Mouse (Mus musculus) ZHBTc4 (cell line): ENCODE results near the gene Rsl1.
"Not testable (repeated sequence)": the region's sequence is repeated elsewhere in the genome, so short reads cannot be mapped to it uniquely, and the experiment has no call there.

Experiments used
- DNase-seq: peaks from one replicate; pipeline ENCODE4 v3.0.0-alpha.2; 2011; ENCODE audit warnings: low read depth, low spot score

The Rsl1 gene

GRCm38 (mm10) chr13:67172991-67173722 lies at the start of gene Rsl1:
TSS of gene Rsl1 (plus strand) at chr13:67173182.
- peak; percentile 83 for DNase-seq

DNA sequence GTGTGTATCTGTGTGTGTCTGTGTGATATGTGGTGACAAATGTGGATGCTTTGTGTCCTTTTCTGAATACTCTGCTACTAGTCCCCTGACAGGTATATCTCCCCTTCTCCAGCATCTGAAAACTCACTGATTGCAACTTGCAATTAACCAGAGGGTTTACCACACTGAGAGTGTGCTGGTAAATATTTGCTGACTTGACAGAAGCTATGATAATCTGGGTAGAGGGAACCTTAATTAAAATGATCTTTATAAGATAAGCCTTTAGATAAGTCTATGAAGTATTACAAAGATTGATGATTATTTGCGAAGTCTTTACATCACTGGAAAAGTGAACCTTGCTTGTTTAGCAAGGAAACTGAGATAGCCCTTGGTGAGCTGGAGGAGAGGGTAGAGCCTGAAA lies 48.5 kb upstream of the Rsl1 start:
- DNase-seq = no peak

- not testable (repeated sequence) for DNase-seq
Measured at GRCm38 (mm10) chr13:67127507-67127906, 45.5 kb upstream of the Rsl1 start.

DNA sequence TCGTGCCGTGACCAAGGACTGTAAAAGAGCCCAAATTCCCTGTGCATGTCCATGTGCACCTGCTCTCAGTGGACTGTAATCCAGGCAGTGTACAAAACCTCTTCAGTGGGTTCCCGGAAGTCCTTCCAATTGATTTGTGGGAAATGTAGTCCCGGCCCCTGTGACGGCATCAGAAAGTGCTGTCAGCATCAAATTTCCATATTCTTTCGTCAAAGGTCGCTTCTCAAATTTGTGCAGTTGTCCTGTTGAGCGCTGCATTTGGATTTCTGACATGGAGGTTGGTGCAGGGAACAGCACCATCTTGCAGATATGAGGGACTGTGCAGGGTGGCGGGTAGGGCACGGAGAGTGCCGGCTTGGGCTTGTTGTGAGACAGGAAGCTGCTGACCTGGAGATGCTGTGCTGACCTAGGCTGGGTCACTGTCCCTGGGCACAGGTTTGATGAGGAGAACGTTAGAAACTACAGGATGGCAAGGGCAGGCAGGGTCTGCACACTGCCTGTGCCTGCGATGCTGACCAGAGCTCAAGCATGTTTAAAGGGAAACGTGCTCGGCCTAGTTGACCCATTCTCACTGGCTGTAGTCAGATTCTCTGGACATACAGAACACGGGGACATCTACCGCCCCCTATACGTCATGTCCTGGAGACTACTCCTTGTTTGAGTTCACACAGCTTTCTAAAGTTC lies 44.8 kb upstream of the Rsl1 start:
- DNase-seq = peak; percentile 93

- DNase-seq = not testable (repeated sequence)
Measured at GRCm38 (mm10) chr13:67166122-67166521, 6.9 kb upstream of the Rsl1 start.

DNA sequence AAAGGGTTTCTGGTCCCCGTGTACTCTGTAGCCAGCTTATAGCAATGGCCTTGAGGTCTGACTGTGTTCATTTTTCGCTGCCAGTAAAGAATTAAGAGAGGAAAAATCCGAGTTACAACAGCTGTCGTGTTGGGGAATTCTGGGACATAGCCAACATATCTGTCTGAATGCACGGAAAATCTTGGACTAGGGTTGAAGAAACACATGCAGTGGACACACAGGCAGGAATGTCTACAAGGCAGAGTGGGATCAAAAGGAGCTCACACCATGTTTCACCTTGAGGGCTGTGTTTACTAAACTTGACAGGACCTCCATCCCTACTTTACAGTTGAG lies 707 bp downstream of the Rsl1 start:
- no peak for DNase-seq

DNA sequence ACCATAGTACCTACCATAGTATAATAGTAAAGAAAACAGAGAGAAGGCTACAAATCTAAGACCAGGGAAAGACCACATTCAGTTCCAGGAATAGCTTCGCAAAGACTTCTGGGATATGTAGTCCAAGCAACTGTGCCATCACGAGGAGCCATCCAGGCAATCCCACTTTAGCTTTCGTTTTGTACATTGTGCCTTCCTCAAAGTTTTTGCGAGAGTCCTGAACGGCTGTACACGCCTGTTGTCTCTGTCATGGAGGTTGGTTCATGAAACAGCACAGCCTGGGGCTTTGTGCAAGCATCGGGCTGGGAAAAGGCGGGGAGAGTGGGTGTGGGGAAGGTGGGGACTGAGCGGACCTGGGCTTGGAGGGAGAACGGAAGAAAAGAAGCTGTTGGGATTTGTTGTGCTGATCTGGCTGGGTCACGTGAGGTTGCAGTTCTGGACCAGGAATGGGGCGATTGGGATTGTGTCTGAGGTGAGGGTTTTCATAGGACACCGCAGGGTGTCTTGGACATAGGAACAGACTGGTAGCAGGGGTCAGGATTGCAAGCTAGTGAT lies 21.4 kb downstream of the Rsl1 start, which contains the start of gene Zfp455:
TSS of gene Zfp455 (plus strand) at position 167 of the 555 bp plus-strand sequence.
- peak; percentile 81 for DNase-seq

- no peak for DNase-seq
Measured at GRCm38 (mm10) chr13:67201656-67202055, 28.7 kb downstream of the Rsl1 start.

DNA sequence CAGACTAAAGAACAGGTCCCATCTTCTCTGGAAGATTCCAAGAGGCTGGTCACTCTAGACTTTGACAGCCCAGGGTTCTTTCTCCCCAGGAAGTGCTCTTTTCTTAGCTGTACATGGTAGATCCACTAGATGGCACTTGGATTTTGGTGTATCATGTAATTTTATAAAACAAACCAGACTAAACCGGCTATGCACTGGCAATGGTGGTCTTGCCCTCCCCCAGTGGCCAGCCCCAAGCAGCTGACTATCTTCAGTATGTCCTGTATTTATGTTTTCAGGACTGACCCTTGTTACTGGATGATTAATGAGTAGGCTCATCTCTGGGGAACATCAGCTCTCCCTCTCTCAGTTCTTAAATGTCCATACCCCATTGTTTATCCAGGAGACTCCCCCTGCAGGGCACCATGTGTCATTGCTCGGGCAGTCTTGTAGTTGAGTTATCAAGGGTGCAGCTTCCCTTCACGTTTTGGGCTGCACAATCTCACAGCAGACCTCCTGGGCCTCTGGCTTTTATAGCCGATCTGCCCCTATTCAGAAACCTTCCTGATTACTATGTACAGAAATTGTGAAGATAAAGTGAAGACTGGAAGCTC lies 41.1 kb downstream of the Rsl1 start:
- peak; percentile 19 for DNase-seq
